Mouse (Mus musculus): ENCODE measurements around the gene Harbi1. TPM values are rescaled to one million over a fixed set of nuclear protein-coding genes. Genes with fewer than 3 reads are reported as not detected.

The Harbi1 gene
- polyA plus RNA-seq, 1 experiment from 2014 or later: 17.1 TPM

DNA sequence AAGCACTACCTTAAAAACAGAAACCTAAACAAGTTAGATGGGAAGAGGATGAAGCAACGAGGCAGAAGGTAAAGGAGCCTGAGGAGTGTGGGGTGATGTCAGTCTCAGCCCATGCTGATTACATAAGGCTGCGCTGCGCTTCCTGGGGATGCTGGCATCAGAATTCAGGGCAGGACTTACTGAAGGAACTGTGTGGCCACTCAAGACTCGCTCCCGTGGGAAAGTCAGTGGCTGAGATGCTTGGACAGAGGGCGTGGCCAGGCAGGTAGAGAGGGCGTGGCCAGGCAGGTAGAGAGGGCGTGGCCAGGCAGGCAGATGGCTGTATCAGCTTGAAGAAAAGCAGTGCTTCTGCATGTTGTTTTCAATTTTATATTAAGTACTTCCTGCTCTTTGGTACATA, 26.7 kb upstream of the Harbi1 start:
- Histone ChIP-seq H3K4me2 (no peak overlapping the region), H3K4me1 (no peaks in the 10 kb centered on the region), H3K27ac (no peak overlapping the region), H3K9ac (no peak overlapping the region), H3K9me3 (no peaks in the 10 kb centered on the region), H3K4me3 (no peak overlapping the region), H3K36me3 (peaks cover 24% of the 10 kb centered on the region), H3K27me3 (no peaks in the 10 kb centered on the region)
- ATAC-seq (ENCODE audit: borderline replicate concordance, extremely low read depth, low FRiP score, low TSS enrichment): no peak
- WGBS: 66% methylated on average over 8 of the region's 8 CpGs

- Histone ChIP-seq H3K4me3 (no peak overlapping the region), H3K4me2 (no peak overlapping the region), H3K4me1 (no peaks in the 10 kb centered on the region), H3K9me3 (no peaks in the 10 kb centered on the region), H3K9ac (no peak overlapping the region), H3K36me3 (peaks cover 14% of the 10 kb centered on the region; the same call in 1 of the 2 replicates), H3K27ac (no peak overlapping the region), H3K27me3 (no peaks in the 10 kb centered on the region)
- no peak for ATAC-seq (ENCODE audit: borderline replicate concordance, extremely low read depth, low FRiP score, low TSS enrichment)
- WGBS: 82% methylated on average over 7 of the region's 7 CpGs
These were observed 21.2 kb upstream of the Harbi1 start for GRCm38 (mm10) chr2:91689452-91689851.

GRCm38 (mm10) chr2:91695436-91696224, 15.0 kb upstream of the Harbi1 start:
- ATAC-seq (ENCODE audit: borderline replicate concordance, extremely low read depth, low FRiP score, low TSS enrichment): no peak
- H3K27ac ChIP-seq: no peak overlapping the region
- 81% methylated on average over 10 of the region's 10 CpGs for WGBS

DNA sequence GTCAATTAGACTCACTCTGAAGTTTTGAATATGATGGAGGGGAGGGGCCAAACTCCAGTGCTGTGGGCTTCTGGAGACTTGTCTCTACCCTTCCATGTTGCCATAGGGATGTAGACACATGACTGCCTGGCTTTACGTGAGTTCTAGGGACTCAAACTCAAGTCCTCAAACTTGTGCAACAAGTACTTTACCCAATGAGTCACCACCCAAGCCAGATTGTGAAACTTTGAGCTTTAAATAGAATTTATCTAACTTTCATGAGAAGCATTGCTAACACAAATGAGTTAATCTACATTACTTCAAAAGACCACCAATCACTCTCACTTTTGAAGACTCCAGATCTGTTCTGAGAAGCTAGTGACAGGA, 14.4 kb upstream of the Harbi1 start:
- Histone ChIP-seq H3K4me3 (no peak overlapping the region), H3K27ac (no peak overlapping the region), H3K9me3 (no peaks in the 10 kb centered on the region), H3K36me3 (no peaks in the 10 kb centered on the region), H3K4me2 (no peak overlapping the region), H3K27me3 (no peaks in the 10 kb centered on the region), H3K4me1 (no peaks in the 10 kb centered on the region), H3K9ac (no peak overlapping the region)
- 57% methylated on average over 1 of the region's 1 CpGs for WGBS
- ATAC-seq (ENCODE audit: borderline replicate concordance, extremely low read depth, low FRiP score, low TSS enrichment): no peak

More at GRCm38 (mm10) chr2:91695436-91696224, 15.0 kb upstream of the Harbi1 start:
- Histone ChIP-seq H3K9ac (no peak overlapping the region), H3K4me1 (no peaks in the 10 kb centered on the region), H3K9me3 (no peaks in the 10 kb centered on the region), H3K36me3 (no peaks in the 10 kb centered on the region), H3K27me3 (no peaks in the 10 kb centered on the region), H3K4me2 (no peak overlapping the region), H3K4me3 (no peak overlapping the region)

DNA sequence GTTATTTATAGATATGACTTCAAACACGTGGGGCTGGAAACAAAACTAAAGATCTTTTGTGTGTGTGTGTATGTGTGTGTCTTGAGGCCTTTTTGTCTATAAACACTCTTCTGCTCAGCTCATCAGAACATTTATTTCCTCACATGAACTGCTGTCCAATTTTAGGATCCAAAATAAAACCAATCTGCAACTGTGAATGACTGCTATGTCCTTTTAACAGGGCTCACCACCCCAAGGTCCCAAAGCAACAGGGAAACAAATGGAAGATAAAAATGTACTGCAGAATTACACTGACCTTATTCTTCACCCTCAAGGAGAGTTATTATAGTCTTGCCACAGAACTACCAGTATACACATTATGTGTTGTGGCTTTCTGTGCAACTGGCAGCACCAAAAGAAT, 11.4 kb upstream of the Harbi1 start:
- Histone ChIP-seq H3K9me3 (no peaks in the 10 kb centered on the region), H3K36me3 (no peaks in the 10 kb centered on the region), H3K4me1 (no peaks in the 10 kb centered on the region), H3K4me3 (no peak overlapping the region), H3K9ac (no peak overlapping the region), H3K27me3 (no peaks in the 10 kb centered on the region), H3K27ac (no peak overlapping the region), H3K4me2 (no peak overlapping the region)
- WGBS: 56% methylated on average over 1 of the region's 1 CpGs
- no peak for ATAC-seq (ENCODE audit: borderline replicate concordance, extremely low read depth, low FRiP score, low TSS enrichment)

GRCm38 (mm10) chr2:91701366-91701765, 9.3 kb upstream of the Harbi1 start:
- no peak overlapping the region for H3K27ac ChIP-seq
- H3K9ac ChIP-seq: no peak overlapping the region
- no peaks in the 10 kb centered on the region for H3K36me3 ChIP-seq
- H3K9me3 ChIP-seq: no peaks in the 10 kb centered on the region
- H3K4me1 ChIP-seq: no peaks in the 10 kb centered on the region
- H3K4me2 ChIP-seq: no peak overlapping the region
- no peaks in the 10 kb centered on the region for H3K27me3 ChIP-seq
- ATAC-seq (ENCODE audit: borderline replicate concordance, extremely low read depth, low FRiP score, low TSS enrichment): no peak
- 99% methylated on average over 2 of the region's 2 CpGs for WGBS
- H3K4me3 ChIP-seq: no peak overlapping the region

GRCm38 (mm10) chr2:91705736-91706135, 4.9 kb upstream of the Harbi1 start:
- H3K9me3 ChIP-seq: no peaks in the 10 kb centered on the region
- no peak for ATAC-seq (ENCODE audit: borderline replicate concordance, extremely low read depth, low FRiP score, low TSS enrichment)
- H3K27ac ChIP-seq: no peak overlapping the region
- H3K4me3 ChIP-seq: no peak overlapping the region
- WGBS: 78% methylated on average over 6 of the region's 6 CpGs
- H3K27me3 ChIP-seq: no peaks in the 10 kb centered on the region
- no peak overlapping the region for H3K9ac ChIP-seq
- H3K4me2 ChIP-seq: no peak overlapping the region
- peaks cover 12% of the 10 kb centered on the region for H3K4me1 ChIP-seq
- no peaks in the 10 kb centered on the region for H3K36me3 ChIP-seq

GRCm38 (mm10) chr2:91706456-91706855, 4.2 kb upstream of the Harbi1 start:
- ATAC-seq (ENCODE audit: borderline replicate concordance, extremely low read depth, low FRiP score, low TSS enrichment): no peak
- H3K9ac ChIP-seq: no peak overlapping the region
- no peak overlapping the region for H3K4me2 ChIP-seq
- H3K9me3 ChIP-seq: no peaks in the 10 kb centered on the region
- H3K36me3 ChIP-seq: no peaks in the 10 kb centered on the region
- no peaks in the 10 kb centered on the region for H3K27me3 ChIP-seq
- no peak overlapping the region for H3K4me3 ChIP-seq
- H3K4me1 ChIP-seq: peaks cover 15% of the 10 kb centered on the region
- no peak overlapping the region for H3K27ac ChIP-seq

GRCm38 (mm10) chr2:91708361-91708760, 2.3 kb upstream of the Harbi1 start:
- H3K27me3 ChIP-seq: no peaks in the 10 kb centered on the region

DNA sequence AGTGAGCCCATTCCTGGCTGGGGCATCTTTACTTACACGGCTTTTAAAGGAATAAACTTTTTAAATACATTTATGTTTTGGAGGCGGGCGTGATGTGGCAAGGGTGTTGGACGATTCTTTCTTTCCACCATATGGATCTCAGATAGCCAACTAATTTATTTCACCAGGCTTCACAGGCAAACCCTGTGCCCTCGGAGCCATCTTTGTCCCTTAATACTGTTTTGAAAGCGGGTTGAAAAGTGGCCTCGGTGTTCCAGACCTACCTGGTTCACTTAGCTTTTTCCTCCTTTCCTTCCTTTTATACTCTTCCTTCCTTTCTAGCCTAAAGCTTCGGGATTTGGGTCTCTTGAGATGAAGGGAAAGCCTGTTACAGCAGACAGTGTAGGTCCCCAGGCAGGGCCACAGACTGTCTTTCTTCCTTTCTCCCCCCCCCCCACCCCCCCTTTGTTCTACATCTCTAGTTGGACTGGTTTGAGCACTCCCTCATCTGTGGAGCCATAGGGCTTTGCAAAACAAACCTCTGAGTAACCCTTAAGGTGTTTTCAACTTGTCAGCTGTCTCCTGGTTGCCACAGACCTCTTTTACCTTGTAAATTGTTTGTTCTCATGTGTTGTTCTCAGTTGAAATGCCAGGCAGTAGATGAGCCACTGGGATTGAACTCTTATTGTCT, 739 bp downstream of the Harbi1 start:
- peaks cover 18% of the 10 kb centered on the region for H3K4me1 ChIP-seq
- peak overlapping the region; percentile 81 for H3K9ac ChIP-seq
- no peaks in the 10 kb centered on the region for H3K36me3 ChIP-seq
- H3K27ac ChIP-seq: peak overlapping the region; percentile 75
- H3K4me3 ChIP-seq: peak overlapping the region; percentile 97
- no peaks in the 10 kb centered on the region for H3K9me3 ChIP-seq
- peak overlapping the region; percentile 80 for H3K4me2 ChIP-seq
- H3K27me3 ChIP-seq: no peaks in the 10 kb centered on the region
- no peak for ATAC-seq (ENCODE audit: borderline replicate concordance, extremely low read depth, low FRiP score, low TSS enrichment)
- WGBS: 3% methylated on average over 8 of the region's 8 CpGs

More at GRCm38 (mm10) chr2:91708361-91708760, 2.3 kb upstream of the Harbi1 start:
- WGBS: 90% methylated on average over 6 of the region's 6 CpGs
- Histone ChIP-seq H3K9ac (no peak overlapping the region), H3K4me3 (no peak overlapping the region), H3K36me3 (no peaks in the 10 kb centered on the region), H3K4me2 (no peak overlapping the region), H3K4me1 (peaks cover 18% of the 10 kb centered on the region), H3K27ac (no peak overlapping the region), H3K9me3 (no peaks in the 10 kb centered on the region)
- no peak for ATAC-seq (ENCODE audit: borderline replicate concordance, extremely low read depth, low FRiP score, low TSS enrichment)

DNA sequence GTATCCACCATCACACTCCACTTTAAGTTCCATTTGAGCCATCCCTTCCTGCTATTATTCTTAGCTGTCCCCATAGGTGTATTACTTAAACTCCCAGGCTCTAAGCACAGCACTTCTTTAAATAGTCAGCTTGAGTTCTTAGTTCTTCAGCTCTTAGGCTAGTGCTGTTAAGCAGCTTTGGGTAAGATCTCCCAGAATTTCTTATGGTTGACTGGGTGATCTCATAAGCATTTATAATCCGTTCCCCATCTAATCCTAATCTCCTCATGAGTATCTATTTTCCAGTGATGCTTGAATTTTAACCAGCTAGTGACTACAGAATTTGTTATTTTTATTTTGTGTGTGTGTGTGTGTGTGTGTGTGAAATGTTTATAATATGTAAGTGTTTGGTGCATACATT, 4.3 kb downstream of the Harbi1 start:
- H3K4me2 ChIP-seq: no peak overlapping the region
- no peaks in the 10 kb centered on the region for H3K27me3 ChIP-seq
- WGBS: 83% methylated on average over 1 of the region's 1 CpGs
- no peak overlapping the region for H3K27ac ChIP-seq
- no peak for ATAC-seq (ENCODE audit: borderline replicate concordance, extremely low read depth, low FRiP score, low TSS enrichment)
- no peak overlapping the region for H3K9ac ChIP-seq
- H3K9me3 ChIP-seq: no peaks in the 10 kb centered on the region
- H3K4me3 ChIP-seq: no peak overlapping the region
- H3K4me1 ChIP-seq: peaks cover 8% of the 10 kb centered on the region; the same call in 1 of the 2 replicates
- H3K36me3 ChIP-seq: no peaks in the 10 kb centered on the region; the same call in 1 of the 2 replicates

GRCm38 (mm10) chr2:91718276-91718675, 7.6 kb downstream of the Harbi1 start:
- Histone ChIP-seq H3K9me3 (no peaks in the 10 kb centered on the region), H3K27me3 (no peaks in the 10 kb centered on the region), H3K36me3 (no peaks in the 10 kb centered on the region; the same call in 1 of the 2 replicates), H3K4me2 (no peak overlapping the region), H3K4me3 (no peak overlapping the region), H3K27ac (no peak overlapping the region), H3K9ac (no peak overlapping the region), H3K4me1 (no peaks in the 10 kb centered on the region)
- ATAC-seq (ENCODE audit: borderline replicate concordance, extremely low read depth, low FRiP score, low TSS enrichment): no peak
- 66% methylated on average over 6 of the region's 6 CpGs for WGBS

Measured in lung, embryonic 15.5 days (tissue).